Mouse (Mus musculus): ENCODE measurements around the gene Tnni1.

DNA sequence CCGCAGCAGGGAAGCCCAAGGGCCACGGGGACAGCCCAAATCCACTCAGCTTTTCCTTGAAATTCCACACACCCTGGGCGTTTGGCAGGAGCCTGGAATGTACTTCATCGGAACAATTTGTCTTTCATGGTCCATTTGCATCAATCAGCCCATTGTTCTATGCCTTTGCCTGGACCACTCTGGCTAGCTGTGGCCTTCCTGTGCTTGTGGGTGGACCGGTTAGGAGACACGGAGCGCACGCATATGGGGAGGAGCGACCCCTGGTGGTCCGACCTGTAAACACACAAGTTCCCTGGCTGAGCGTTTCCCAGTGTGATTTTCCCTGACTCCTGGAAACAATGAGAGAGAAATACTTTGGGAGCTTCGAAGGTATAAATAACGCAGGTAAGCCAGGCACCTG lies 2.0 kb downstream of the Tnni1 start:
- no peak for TF ChIP-seq E2F4 (IDR thresholded peaks at IDR 0.05; ENCODE audit: insufficient read depth)
- no peak for TF ChIP-seq SRF (IDR thresholded peaks at IDR 0.05; ENCODE audit: control insufficient read depth, insufficient read length, low read depth)
- no peak for TF ChIP-seq POLR2A (IDR thresholded peaks at IDR 0.05; ENCODE audit: insufficient read length, low read depth)
- no peak for TF ChIP-seq TCF3 (IDR thresholded peaks at IDR 0.05; ENCODE audit: insufficient read length, low read depth)
- TF ChIP-seq TCF12 (IDR thresholded peaks at IDR 0.05; ENCODE audit: insufficient read depth, poor library complexity, severe bottlenecking) = no peak
- no peak for TF ChIP-seq MAX (IDR thresholded peaks at IDR 0.05; ENCODE audit: low read depth)
- no peak for TF ChIP-seq CEBPB (IDR thresholded peaks at IDR 0.05; ENCODE audit: insufficient read depth, poor library complexity, severe bottlenecking)
- TF ChIP-seq POLR2AphosphoS2 (IDR thresholded peaks at IDR 0.05; ENCODE audit: insufficient read length, low read depth) = no peak
- no peak for TF ChIP-seq USF1 (IDR thresholded peaks at IDR 0.05; ENCODE audit: low read depth)

All from myocyte (in vitro differentiated cells).